Mouse (Mus musculus) myocyte (in vitro differentiated cells): ENCODE measurements around the gene Sos1.

Experiments
- E2F4 ChIP-seq: IDR thresholded peaks from one replicate; pipeline ENCODE4 v1.6.1; 2011; ENCODE audit warnings: mild to moderate bottlenecking, control low read depth, moderate library complexity; ENCODE audit not compliant: insufficient read depth
- MYOD1 ChIP-seq, 3 experiments: IDR thresholded peaks; one replicate each; pipeline ENCODE4 v1.6.1; 2011; ENCODE audit warnings: control low read depth in 2 of 3, low read depth in 2 of 3, mild to moderate bottlenecking in 2 of 3, moderate library complexity in 1 of 3; ENCODE audit not compliant: insufficient read length in 2 of 3, control insufficient read depth in 1 of 3
- MYOG ChIP-seq, 3 experiments: IDR thresholded peaks; one replicate each; pipeline ENCODE4 v1.6.1; 2011; ENCODE audit warnings: control low read depth in 2 of 3, low read depth in 2 of 3, mild to moderate bottlenecking in 2 of 3; ENCODE audit not compliant: insufficient read length in 2 of 3, control insufficient read depth in 1 of 3, insufficient read depth in 1 of 3
- POLR2A ChIP-seq: IDR thresholded peaks from one replicate; pipeline ENCODE4 v1.6.1; 2011; ENCODE audit warnings: low read depth, mild to moderate bottlenecking, control low read depth, moderate library complexity; ENCODE audit not compliant: insufficient read length
- POLR2AphosphoS2 ChIP-seq: IDR thresholded peaks from one replicate; pipeline ENCODE4 v1.6.1; 2011; ENCODE audit warnings: low read depth, control low read depth; ENCODE audit not compliant: insufficient read length
- TCF12 ChIP-seq: IDR thresholded peaks from one replicate; pipeline ENCODE4 v1.6.1; 2011; ENCODE audit warnings: mild to moderate bottlenecking, control low read depth; ENCODE audit not compliant: poor library complexity, insufficient read depth, severe bottlenecking
- USF1 ChIP-seq: IDR thresholded peaks from one replicate; pipeline ENCODE4 v1.6.1; 2011; ENCODE audit warnings: low read depth, mild to moderate bottlenecking, control low read depth, moderate library complexity

- TF ChIP-seq POLR2A (no peak), E2F4 (no peak), TCF12 (no peak), USF1 (no peak), MYOG (IDR thresholded peaks at IDR 0.05; ENCODE audit: control insufficient read depth in 1 of 3, insufficient read depth in 1 of 3, insufficient read length in 2 of 3, low read depth in 2 of 3) (no peak), MYOD1 (IDR thresholded peaks at IDR 0.05; ENCODE audit: control insufficient read depth in 1 of 3, insufficient read length in 2 of 3, low read depth in 2 of 3) (no peak), POLR2AphosphoS2 (no peak)
These were observed 52.3 kb downstream of the Sos1 start for GRCm38 (mm10) chr17:80427966-80428365.
